Mouse (Mus musculus) ES-E14 (cell line): ENCODE measurements around the gene Zfand4.

ENCODE experiments used
- CHD2 ChIP-seq: IDR thresholded peaks from 2 replicates; pipeline ENCODE4 v1.6.1; 2014; ENCODE audit warnings: mild to moderate bottlenecking, low read depth, low read length, inconsistent platforms
- HCFC1 ChIP-seq: IDR thresholded peaks from 2 replicates; pipeline ENCODE4 v1.6.1; 2012; ENCODE audit warnings: low read length, inconsistent platforms, borderline replicate concordance; ENCODE audit not compliant: insufficient read depth
- ZC3H11A ChIP-seq: IDR thresholded peaks from 2 replicates; pipeline ENCODE4 v1.6.1; 2012; ENCODE audit warnings: low read depth, mild to moderate bottlenecking, inconsistent platforms, low read length, borderline replicate concordance

DNA sequence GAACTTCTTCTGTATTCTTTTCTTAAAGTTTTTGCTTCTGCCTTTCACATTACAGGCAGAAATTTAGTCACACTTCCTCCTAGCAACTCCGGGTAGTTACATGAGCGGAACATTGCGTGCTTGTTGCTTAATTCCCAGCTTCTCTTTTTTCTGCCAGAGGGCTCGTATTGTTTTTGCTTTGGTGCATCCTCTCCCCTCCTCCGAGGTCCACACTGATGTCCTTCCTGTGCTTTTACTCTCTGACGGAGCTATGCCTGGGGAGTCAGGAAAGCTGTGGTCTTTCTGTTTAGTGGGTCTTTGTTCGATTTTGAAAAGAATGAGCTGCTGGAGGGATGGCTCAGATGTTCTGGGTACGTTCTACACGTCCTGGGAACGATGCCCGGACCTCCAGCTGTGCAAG, 36.3 kb upstream of the Zfand4 start:
- TF ChIP-seq ZC3H11A (no peak), CHD2 (no peak), HCFC1 (no peak)
